Mouse (Mus musculus) hindbrain, postnatal 0 days (tissue): ENCODE data around the gene Eefsec. TPM values are rescaled to one million over a fixed set of nuclear protein-coding genes. Genes with fewer than 3 reads are reported as not detected.

Experiments
- ATAC-seq: fragments of 200-750 bp; cut with Nextera tagmentation; 2 replicates; pipeline ENCODE4 v1.8.0; 2017; ENCODE audit warnings: mild to moderate bottlenecking, moderate TSS enrichment, moderate library complexity
- DNase-seq: peaks from one replicate; pipeline ENCODE4 v3.0.0-alpha.2; 2015; ENCODE audit warnings: low spot score
- H3K27ac ChIP-seq: fragments of 300-500 bp; sonication (generic); 2 replicates; pipeline ENCODE4 v1.5.1; 2014; ENCODE audit warnings: mild to moderate bottlenecking
- H3K27me3 ChIP-seq: fragments of 300-500 bp; sonication (generic); 2 replicates; pipeline ENCODE4 v1.6.1; 2014; ENCODE audit warnings: low read length, mixed read lengths; ENCODE audit not compliant: insufficient read depth
- H3K36me3 ChIP-seq: fragments of 300-500 bp; sonication (generic); 2 replicates; pipeline ENCODE4 v1.6.1; 2014; ENCODE audit warnings: low read length, mixed read lengths; ENCODE audit not compliant: insufficient read depth
- H3K4me1 ChIP-seq: fragments of 300-500 bp; sonication (generic); 2 replicates; pipeline ENCODE4 v1.6.1; 2014; ENCODE audit warnings: antibody characterized with exemption, low read length, mixed read lengths; ENCODE audit not compliant: insufficient read depth
- H3K4me2 ChIP-seq: fragments of 300-500 bp; sonication (generic); 2 replicates; pipeline ENCODE4 v1.6.1; 2014; ENCODE audit warnings: low read depth, mild to moderate bottlenecking, low read length, moderate library complexity, mixed read lengths
- H3K4me3 ChIP-seq: fragments of 300-500 bp; sonication (generic); 2 replicates; pipeline ENCODE4 v1.5.1; 2014; ENCODE audit warnings: low read length
- H3K9ac ChIP-seq: fragments of 300-500 bp; sonication (generic); replicated peaks from 2 replicates; pipeline ENCODE4 v1.6.1; 2014; ENCODE audit warnings: mild to moderate bottlenecking, low read length, moderate library complexity, mixed read lengths
- H3K9me3 ChIP-seq: fragments of 300-500 bp; sonication (generic); 2 replicates; pipeline ENCODE4 v1.6.1; 2016; ENCODE audit warnings: low read length, mixed read lengths
- CTCF ChIP-seq: IDR thresholded peaks from 2 replicates; pipeline ENCODE4 v1.5.1; 2016; ENCODE audit warnings: antibody characterized with exemption, control low read depth, low read depth
- WGBS: fragments of 180-500 bp; shearing (Covaris S2); extraction: QIAGEN DNeasy Blood & Tissue Kit; methylation state at CpG from one replicate; pipeline ENCODE4 v1.1.7; 2014; 5-methylcytosine and 5-hydroxymethylcytosine counted together
- polyA plus RNA-seq: library from polyadenylated mRNA; unstranded; fragments of >200 nt; fragmentation: Nextera tagmentation; extraction: Ambion mirVana; gene quantifications from 2 replicates; pipeline ENCODE4 v1.2.1, GENCODE M21; 2015
- total RNA-seq: library from RNA; depleted of rRNA; stranded (reverse); fragments of >200 nt; gene quantifications from 2 replicates; pipeline ENCODE4 v1.2.3, GENCODE M21; 2014

The Eefsec gene
- total and polyA plus RNA-seq, 2 experiments from 2014 or later: 20.6 to 25.6 TPM

DNA sequence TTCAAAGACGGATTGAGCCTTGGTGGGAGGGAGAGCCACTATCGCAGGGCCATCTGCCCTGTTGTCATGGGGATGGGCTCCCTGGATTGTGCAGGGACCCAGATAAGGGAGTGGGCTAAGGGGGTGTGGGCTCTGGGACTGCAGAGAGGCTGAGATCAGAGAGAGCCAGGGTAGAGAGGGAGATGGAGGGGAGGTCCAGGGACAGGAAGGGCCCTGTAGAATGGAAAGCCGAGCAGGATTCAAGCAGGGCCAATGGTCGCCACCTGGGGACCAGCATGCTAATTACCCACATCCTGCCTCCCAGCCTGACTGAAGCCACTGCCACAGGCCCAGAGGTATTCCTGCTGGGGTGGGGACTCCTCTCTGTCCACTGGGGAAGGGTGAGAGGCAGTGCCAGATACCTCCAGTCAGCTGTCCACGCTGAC lies 219.8 kb downstream of the Eefsec start:
- ATAC-seq (peak; percentile 53), DNase-seq (no peak)
- no peak overlapping the region for H3K27ac ChIP-seq
- no peak overlapping the region for H3K4me3 ChIP-seq
- H3K27me3 ChIP-seq: no peaks in the 10 kb centered on the region
- no peak overlapping the region for H3K4me2 ChIP-seq
- no peak for TF ChIP-seq CTCF
- H3K9me3 ChIP-seq: no peaks in the 10 kb centered on the region
- WGBS: 21% methylated on average over 5 of the region's 5 CpGs
- H3K4me1 ChIP-seq: 0 out of 2 replicates have a peak, but pooled peaks cover 5% of the 10 kb centered on the region
- no peak overlapping the region for H3K9ac ChIP-seq
- no peaks in the 10 kb centered on the region for H3K36me3 ChIP-seq

DNA sequence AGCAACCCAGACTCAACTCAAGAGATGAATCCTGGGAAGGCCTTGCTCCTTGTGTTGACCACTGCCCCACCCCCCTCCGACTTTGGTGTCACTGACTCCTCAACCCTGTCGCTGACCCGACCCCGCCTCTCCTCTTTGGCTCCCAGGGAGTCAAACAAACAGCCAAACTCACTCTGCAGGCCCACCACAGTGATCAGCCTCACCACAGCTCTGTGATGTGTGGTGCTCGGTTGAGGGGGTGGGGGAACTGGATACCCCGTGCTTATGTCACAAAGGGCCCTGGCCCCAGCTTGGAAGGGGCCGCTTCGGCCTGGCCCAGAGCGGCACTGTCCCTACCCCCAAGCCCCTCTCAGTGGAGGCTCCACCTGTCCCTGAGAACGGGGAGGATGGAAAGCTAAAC lies 224.4 kb downstream of the Eefsec start, which contains the start of gene Dnajb8:
Gene Dnajb8, plus strand, starts transcription at position 301 of the 400 bp plus-strand sequence.
- no peaks in the 10 kb centered on the region for H3K36me3 ChIP-seq
- no peak for DNase-seq
- H3K27ac ChIP-seq: no peak within 1 kb of the TSS
- no peak within 1 kb of the TSS for H3K9ac ChIP-seq
- no peak for TF ChIP-seq CTCF
- peaks cover 3% of the 10 kb centered on the region; the same call in 1 of the 2 replicates for H3K9me3 ChIP-seq
- H3K4me2 ChIP-seq: no peak within 1 kb of the TSS
- no peaks in the 10 kb centered on the region for H3K27me3 ChIP-seq
- 45% methylated on average over 10 of the region's 10 CpGs for WGBS
- ATAC-seq: no peak
- no peak within 1 kb of the TSS for H3K4me3 ChIP-seq
- 0 out of 2 replicates have a peak, but pooled peaks cover 5% of the 10 kb centered on the region for H3K4me1 ChIP-seq

DNA sequence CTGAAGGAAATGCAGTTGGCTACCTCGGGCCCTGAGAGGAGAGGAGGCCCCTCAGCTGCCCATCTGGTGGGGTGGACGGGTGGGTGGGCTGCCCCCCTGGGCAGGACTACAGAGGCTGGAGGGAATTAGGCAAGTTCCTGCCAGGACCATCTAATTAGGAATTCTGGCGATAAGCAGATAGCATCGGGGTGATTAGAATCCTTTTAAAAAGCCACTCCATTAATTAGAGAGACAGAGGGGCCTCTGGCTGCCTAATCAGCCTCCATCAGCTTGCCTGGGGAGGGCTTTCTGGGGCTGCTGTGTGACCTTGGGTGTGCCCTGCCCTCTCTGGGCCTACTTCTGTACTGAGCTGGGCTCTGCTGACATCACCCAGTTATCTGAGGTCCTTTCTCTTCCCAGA lies 227.2 kb downstream of the Eefsec start:
- WGBS: 15% methylated on average over 4 of the region's 4 CpGs
- no peaks in the 10 kb centered on the region for H3K4me1 ChIP-seq
- H3K4me2 ChIP-seq: no peak overlapping the region
- no peaks in the 10 kb centered on the region for H3K27me3 ChIP-seq
- TF ChIP-seq CTCF: no peak
- no peak overlapping the region for H3K27ac ChIP-seq
- DNase-seq: no peak
- H3K9ac ChIP-seq: no peak overlapping the region
- ATAC-seq: no peak
- peaks cover 3% of the 10 kb centered on the region; the same call in 1 of the 2 replicates for H3K9me3 ChIP-seq
- no peaks in the 10 kb centered on the region for H3K36me3 ChIP-seq
- H3K4me3 ChIP-seq: no peak overlapping the region

DNA sequence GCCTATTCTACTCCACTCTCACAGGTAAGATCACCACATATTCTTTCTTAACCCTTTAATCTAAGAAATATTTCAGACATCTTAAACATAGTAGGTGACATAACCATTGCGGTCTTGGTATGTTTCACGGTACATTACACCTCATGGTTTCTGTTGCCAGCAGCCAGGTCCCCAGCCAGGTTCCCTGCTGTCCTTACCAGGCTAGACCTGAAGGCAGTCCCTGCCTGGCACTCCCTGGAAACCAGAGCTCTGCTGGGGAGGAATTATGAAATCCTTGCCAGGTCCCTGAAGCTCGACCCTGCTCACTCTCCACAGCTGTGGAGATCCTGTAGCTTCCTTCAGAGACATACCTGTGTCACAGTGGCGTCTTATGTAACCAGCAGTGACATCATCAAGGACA lies 230.1 kb downstream of the Eefsec start:
- no peak overlapping the region for H3K27ac ChIP-seq
- no peak overlapping the region for H3K4me2 ChIP-seq
- no peaks in the 10 kb centered on the region for H3K36me3 ChIP-seq
- no peak for TF ChIP-seq CTCF
- WGBS: 78% methylated on average over 4 of the region's 4 CpGs
- DNase-seq (no peak), ATAC-seq (no peak)
- H3K4me3 ChIP-seq: no peak overlapping the region
- no peaks in the 10 kb centered on the region for H3K4me1 ChIP-seq
- no peak overlapping the region for H3K9ac ChIP-seq
- no peaks in the 10 kb centered on the region for H3K27me3 ChIP-seq
- H3K9me3 ChIP-seq: peaks cover 3% of the 10 kb centered on the region; the same call in 1 of the 2 replicates

DNA sequence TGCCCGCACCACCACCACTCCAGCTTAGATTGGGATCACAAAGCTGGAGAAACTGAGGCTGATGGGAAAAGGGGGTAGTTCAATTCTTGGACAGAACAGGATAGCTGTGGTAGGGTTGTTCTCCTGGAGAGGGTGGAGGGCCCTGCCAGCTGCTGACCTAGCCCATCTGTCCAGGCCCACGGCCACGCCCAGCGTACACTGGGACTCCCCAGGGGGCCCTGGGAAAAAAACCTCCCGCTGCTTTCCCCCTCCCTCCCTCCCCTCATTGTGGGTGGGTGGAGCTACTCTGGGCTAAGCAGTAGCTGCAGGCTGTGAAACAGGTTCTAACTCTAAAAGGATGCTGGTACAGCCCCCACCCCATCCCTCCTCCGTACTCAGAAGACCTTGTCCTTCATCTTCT lies 230.5 kb downstream of the Eefsec start:
- Histone ChIP-seq H3K27ac (no peak overlapping the region), H3K27me3 (no peaks in the 10 kb centered on the region), H3K4me2 (no peak overlapping the region), H3K4me1 (no peaks in the 10 kb centered on the region), H3K36me3 (no peaks in the 10 kb centered on the region), H3K9ac (no peak overlapping the region), H3K9me3 (peaks cover 3% of the 10 kb centered on the region; the same call in 1 of the 2 replicates), H3K4me3 (no peak overlapping the region)
- TF ChIP-seq CTCF: no peak
- ATAC-seq (no peak), DNase-seq (no peak)
- 41% methylated on average over 5 of the region's 6 CpGs for WGBS

DNA sequence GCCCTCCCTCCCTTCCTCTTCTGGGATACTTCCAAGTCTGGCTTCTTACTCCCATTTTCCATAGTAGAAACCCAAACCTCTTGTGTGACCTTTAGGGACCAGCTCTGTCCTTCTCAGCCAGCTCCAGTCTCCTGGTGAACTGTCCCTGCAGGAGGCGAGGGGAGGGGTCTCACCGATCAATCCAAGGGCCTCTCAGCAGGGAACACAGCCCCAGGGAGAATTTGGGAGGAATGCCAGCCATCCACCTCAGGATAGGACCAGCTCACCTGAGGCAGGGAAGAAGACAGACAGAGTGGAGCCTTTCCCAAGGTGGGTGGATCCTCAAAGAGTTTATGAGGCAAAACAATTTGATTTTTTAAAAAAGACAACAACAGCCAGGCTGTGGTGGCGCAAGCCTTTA lies 236.2 kb downstream of the Eefsec start:
- no peak for TF ChIP-seq CTCF
- no peak for ATAC-seq
- Histone ChIP-seq H3K4me3 (no peak overlapping the region), H3K27ac (no peak overlapping the region), H3K4me2 (no peak overlapping the region), H3K27me3 (peaks cover 24% of the 10 kb centered on the region), H3K4me1 (no peaks in the 10 kb centered on the region), H3K9me3 (no peaks in the 10 kb centered on the region), H3K9ac (no peak overlapping the region), H3K36me3 (no peaks in the 10 kb centered on the region)
- no peak for DNase-seq
- WGBS: 60% methylated on average over 3 of the region's 3 CpGs

DNA sequence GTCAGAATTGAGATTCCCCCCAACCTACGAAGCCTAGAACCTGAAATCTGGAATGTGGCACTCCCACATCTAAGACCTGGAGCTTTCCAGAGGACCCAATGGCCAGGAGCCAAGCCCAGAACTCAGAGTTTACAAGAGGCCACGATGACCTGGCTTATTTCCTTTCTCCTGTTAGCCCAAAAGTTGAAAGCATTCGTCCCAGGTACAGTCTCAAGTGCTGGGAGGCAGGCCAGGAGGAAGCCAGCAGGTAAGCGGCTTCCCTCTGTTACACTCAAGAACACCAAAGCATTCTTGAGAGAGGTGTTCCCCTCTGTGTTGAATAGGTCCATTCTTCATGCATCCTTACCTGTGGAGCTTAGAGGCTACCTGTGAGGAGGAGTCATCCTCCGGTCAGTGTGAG lies 236.9 kb downstream of the Eefsec start:
- TF ChIP-seq CTCF: no peak
- no peaks in the 10 kb centered on the region for H3K9me3 ChIP-seq
- H3K27ac ChIP-seq: no peak overlapping the region
- ATAC-seq (no peak), DNase-seq (no peak)
- H3K4me2 ChIP-seq: no peak overlapping the region
- H3K9ac ChIP-seq: no peak overlapping the region
- H3K4me1 ChIP-seq: no peaks in the 10 kb centered on the region
- H3K4me3 ChIP-seq: no peak overlapping the region
- H3K27me3 ChIP-seq: peaks cover 32% of the 10 kb centered on the region
- 84% methylated on average over 5 of the region's 5 CpGs for WGBS
- no peaks in the 10 kb centered on the region for H3K36me3 ChIP-seq
